Mouse (Mus musculus) gastrocnemius, postnatal 25 days (tissue): ENCODE data around the gene Elf5. TPM values are rescaled to one million over a fixed set of nuclear protein-coding genes. Genes with fewer than 3 reads are reported as not detected.

ENCODE experiments used
- DNase-seq: peaks from one replicate; pipeline ENCODE4 v3.0.0; 2022
- long read RNA-seq, 2 experiments: library from polyadenylated mRNA; stranded (forward); transcript quantifications; one replicate each; pipeline ENCODE4 v2.0.0; 2021
- total RNA-seq, 2 experiments: library from RNA; stranded (reverse); gene quantifications; 1 replicate in 1 of 2; 2 replicates in 1 of 2; pipeline ENCODE4 v1.2.3; 2021

Gene Elf5
- not detected for total RNA-seq
- long read RNA-seq, experiment 1: 0 reads
- long read RNA-seq, experiment 2: 0 reads

- no peak for DNase-seq
Observed at GRCm38 (mm10) chr2:103411348-103411747, at the start of gene Elf5. Gene Elf5, plus strand, starts transcription at chr2:103411688.

- DNase-seq: no peak
Observed at GRCm38 (mm10) chr2:103372541-103372940, 38.9 kb upstream of the Elf5 start.

- no peak for DNase-seq
Observed at GRCm38 (mm10) chr2:103379502-103380160, 31.9 kb upstream of the Elf5 start.

DNA sequence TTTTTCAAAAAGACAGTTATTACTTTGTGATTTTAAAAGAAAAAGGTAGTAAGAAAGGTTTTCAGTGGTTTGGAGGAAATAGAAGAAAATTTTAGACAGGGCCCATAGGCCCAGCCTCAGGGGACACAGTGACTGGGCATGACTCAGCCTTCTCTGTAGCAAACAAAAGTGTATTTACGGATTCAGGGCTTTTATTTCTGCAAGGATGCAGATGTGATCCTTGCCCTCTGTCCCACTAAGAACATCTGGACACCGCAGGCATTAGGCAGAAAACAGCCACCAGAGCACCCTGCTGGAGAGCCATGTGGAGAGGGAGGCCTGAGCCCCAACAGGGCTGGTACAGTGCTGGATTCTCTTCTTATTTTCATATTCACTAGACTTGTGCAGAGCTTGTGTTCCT is 29.3 kb upstream of the Elf5 start:
- no peak for DNase-seq

GRCm38 (mm10) chr2:103387881-103388280 is 23.6 kb upstream of the Elf5 start:
- DNase-seq: no peak

- DNase-seq: no peak
Observed at GRCm38 (mm10) chr2:103388311-103388710, 23.2 kb upstream of the Elf5 start.

GRCm38 (mm10) chr2:103390086-103390988 is 21.2 kb upstream of the Elf5 start:
- DNase-seq: peak; percentile 20

DNA sequence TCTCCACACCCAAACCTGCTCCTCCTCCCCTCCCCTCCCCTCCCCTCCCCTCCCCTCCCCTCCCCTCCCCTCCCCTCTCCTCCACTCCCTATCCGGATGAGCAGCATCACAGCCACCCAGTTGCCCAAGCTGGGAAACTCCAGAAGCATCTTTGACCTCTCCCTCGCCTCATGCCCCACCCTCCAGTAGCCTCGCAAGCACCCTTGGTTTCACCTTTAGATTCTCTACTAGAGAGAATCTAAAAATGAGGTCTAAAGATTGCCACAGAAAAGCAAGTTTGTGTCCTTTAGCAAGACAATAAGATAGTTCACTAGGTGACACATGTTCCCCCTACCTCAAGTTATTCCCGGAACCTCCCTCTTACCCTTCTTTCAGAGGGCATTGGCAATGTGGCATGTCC is 19.9 kb upstream of the Elf5 start:
- DNase-seq: no peak

GRCm38 (mm10) chr2:103398110-103398509 is 13.4 kb upstream of the Elf5 start:
- DNase-seq: no peak

DNA sequence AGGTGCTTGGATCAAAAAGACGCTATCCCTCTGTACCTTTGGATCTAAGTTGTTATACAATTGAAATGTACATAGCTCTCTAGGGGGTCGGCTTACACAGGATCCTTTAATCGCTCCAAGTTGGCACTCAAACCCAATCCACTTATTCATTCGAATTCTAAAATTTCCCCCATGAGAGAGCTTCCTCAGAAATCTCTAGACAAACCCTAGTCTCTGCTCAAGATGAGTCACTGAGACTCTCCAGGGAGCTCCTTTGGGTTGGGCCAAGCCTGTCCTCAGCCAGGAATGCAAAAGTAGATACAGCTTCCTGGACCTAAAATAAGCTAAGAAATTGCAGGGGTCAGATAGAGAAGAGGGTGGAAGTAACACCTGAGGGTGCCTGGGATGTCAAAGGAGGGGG is 10.8 kb upstream of the Elf5 start:
- no peak for DNase-seq

DNA sequence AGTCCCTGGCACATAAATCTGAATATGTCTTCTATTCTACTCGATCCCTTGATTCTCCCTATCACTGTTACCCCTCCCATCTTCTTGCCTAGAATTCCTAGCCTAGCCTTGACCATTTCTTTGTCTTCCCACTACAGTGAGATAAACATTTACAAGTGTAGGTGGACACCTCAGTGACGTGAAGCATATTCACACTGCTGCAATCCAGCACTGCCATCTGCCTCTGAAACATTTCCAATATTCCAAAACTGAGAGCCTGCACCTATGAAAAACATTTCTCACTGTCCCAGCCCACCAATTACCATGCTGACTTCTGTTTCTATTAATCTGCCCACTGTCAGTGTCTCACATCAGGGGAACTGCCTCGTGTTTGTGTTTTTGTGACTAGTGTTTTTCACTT is 5.2 kb upstream of the Elf5 start:
- DNase-seq: no peak

DNA sequence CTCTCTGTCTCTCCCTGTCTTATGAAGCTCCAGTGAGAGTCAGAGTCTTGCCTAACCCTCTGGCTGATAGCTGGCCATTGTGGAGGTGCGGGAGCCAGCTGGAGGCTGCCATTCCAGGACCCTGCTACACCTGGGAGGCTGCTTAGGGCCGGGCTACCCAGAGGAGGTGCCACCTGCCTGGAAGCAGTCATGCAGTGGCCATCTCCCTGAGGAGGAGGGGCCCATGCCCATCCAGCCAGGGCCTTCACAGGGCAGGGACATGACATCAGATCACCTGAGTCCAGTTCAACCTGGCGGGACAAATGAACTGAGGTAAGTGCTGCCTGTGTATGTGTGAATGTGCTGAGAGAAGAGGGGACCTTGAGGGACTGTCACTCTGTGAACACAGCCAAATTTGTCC is 328 bp downstream of the Elf5 start:
- DNase-seq: no peak

GRCm38 (mm10) chr2:103413381-103413780 is 1.9 kb downstream of the Elf5 start:
- DNase-seq: no peak

GRCm38 (mm10) chr2:103415774-103416173 is 4.3 kb downstream of the Elf5 start:
- no peak for DNase-seq

DNA sequence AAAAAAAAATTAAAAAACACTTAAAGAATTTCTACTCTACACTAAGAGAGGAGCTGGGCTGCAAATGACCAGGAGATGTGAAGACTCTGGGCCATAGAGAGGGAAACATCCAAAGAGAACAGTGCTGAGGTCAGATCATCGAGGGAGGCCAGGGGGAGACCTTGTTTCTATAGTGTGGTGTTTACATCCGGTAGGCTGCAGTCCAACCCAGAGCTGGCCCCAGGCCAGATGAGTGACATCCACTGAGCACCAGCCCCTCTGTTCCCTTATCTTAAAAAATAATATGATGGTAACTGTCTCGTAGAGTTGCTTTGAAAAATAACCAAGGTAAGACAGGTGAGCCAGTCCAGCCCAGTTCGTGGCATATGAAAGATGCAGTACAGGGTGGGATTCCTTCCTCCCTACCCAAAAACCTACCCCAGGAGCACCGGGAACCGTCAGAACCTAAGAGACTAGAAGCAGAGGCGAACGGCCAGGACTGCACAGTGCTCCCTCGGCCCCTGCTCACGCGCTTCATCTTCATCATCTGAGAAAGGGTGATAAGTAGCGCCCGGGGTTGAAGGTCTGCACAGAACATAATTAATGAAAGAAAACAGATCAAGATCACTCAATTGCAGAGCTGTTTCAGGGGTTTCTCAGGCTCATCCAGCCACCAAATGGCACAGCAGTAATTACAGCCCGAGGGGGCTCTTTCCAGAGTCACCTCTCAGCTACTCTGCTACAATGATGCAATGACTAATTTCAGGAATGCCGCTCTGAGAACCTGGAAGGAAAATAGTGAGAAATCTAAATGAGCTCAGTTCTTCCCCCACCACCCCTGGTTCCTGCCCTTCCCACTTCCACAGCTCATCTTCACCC is 9.4 kb downstream of the Elf5 start:
- no peak for DNase-seq

- no peak for DNase-seq
Observed at GRCm38 (mm10) chr2:103423884-103424283, 12.4 kb downstream of the Elf5 start.

DNA sequence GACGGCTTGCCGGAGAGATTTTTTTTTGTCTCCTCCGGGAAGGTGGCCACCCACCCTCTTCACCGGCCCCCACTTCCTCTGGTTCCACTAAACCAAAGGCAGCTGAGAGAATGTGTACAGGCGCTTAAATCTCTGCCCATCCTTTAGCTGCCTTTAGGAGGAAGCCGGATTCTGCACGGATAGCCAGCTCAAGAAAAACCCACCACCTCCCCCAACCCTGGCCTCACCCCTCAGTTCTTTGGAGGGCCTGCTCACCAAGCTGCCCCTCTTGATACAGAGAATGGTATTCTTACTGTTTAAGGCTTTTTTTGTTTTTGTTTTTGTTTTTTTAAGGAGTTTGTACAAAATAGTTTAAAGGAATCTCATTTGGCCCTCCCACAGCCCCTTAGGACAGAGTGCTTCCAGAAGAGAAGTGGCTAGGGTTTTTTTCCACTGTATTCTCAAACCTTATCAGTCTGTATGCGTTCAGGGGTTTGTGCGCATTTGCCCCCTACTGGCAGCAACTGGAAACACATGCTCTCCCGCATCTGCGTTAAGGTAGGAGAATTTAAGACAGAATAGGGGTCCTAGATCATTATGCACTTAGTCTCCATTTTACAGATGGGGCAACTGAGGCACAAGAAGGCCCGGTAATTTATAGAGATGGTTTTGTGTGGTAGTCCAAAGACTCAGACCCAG is 13.0 kb downstream of the Elf5 start:
- no peak for DNase-seq

GRCm38 (mm10) chr2:103425456-103426063 is 14.1 kb downstream of the Elf5 start:
- no peak for DNase-seq

DNA sequence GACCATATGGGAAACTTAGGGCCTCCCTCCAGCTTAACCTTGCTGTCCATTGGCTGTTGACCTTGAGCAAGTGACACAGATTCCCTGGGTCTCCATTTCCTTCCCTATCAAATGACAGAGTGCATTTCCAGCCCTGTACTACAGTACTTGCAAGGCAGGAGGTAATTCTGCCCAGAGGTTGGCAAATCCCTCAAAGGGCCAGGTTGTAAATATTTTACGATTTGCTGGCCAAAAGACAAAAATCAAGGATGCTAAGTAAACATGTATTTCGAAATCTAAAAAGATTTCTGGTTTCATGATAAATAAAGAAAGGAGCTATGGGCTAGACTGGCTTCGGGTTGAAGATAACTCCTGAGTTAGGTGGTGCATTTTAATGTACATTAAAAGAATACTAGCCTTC is 16.9 kb downstream of the Elf5 start:
- DNase-seq: no peak

DNA sequence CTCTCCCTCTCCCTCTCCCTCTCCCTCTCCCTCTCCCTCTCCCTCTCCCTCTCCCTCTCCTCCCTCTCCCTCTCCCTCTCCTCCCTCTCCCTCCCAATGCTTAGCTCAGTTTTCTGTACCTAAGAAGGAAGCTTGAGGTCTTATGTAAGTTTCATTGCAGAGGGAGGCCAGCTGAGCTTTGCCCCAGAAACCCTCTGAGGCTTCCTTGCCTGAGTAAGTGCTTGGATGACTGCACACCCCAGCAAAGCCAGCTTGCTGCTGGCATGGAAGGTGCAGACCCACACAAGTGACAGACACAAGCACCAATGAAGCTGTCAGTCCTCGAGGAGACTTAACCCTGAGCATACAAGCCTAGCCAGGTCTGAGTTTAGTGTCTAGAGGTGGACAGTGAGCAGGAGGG is 19.2 kb downstream of the Elf5 start:
- no peak for DNase-seq

GRCm38 (mm10) chr2:103432695-103433275 is 21.3 kb downstream of the Elf5 start:
- DNase-seq: no peak
